17 mouse cellular contexts compared by ENCODE assay signal in the genomic region with DNA sequence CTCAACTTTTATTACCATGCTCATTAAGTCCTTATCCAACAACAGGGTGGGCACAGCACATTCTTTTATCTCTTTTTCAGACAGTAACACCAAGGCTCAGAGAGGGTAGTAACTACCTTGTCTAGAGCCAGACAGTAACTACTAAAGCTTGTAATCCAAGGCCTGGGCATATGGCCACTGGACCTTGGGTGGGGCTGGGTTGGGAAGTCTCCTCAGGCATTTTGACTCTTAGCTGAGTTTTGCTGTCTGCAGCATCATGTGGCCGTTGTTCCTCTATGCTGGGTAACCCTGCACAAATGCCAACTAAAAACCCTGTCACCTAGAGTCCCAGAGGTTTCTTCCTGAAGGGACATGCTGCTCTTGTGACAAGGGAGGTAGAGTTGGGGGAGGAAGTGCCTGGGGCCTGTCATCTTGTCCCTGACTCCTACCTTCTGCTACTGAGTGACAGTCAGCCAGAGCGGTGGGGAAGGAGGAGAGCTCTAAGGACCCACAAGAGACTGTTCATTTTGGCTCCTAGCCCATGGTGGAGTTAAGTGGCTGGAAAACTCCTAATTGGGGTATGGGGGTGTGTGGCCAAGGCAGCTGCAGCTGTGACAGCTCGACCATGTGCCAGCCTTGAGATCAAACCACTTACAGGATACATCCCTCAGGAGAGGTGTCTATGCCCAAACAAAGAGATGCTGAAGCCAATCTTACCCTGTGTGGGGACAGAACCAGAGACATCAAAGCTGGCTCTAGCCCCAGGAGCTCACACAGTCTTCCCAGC.
DNase-seq lines count a peak whose midpoint lies in the region; ATAC-seq lines count a peak whose summit lies in the region.
"Had no signal": no experiment of that assay in that cellular context is flagged by ENCODE, and none has a peak within 500 bp of the region (broad histone marks: within the 10 kb centered on the region; RNA-seq: fewer than 3 reads in every experiment).

No protein-coding gene starts in this region.

- H3K36me3 ChIP-seq in forebrain, embryonic 13.5 days (ENCODE audit: poor library complexity, severe bottlenecking), result no peaks in the 10 kb centered on the region
- H3K36me3 ChIP-seq in forebrain, embryonic 15.5 days, result no peaks in the 10 kb centered on the region
- H3K36me3 ChIP-seq in heart, embryonic 10.5 days, result no peaks in the 10 kb centered on the region
- no peaks in the 10 kb centered on the region for H3K36me3 ChIP-seq in midbrain, embryonic 13.5 days
- H3K36me3 ChIP-seq in midbrain, embryonic 16.5 days (ENCODE audit: control insufficient read depth, insufficient read depth, low read length), result no peaks in the 10 kb centered on the region
- no peaks in the 10 kb centered on the region for H3K36me3 ChIP-seq in midbrain, embryonic 14.5 days (ENCODE audit: control insufficient read depth, insufficient read depth, low read length)
- H3K36me3 ChIP-seq: embryonic facial prominence, embryonic 15.5 days had no signal

- WGBS in forebrain, embryonic 13.5 days, result 54% methylated on average over 3 of the region's 3 CpGs
- 41% methylated on average over 3 of the region's 3 CpGs for WGBS in forebrain, embryonic 15.5 days
- 50% methylated on average over 3 of the region's 3 CpGs for WGBS in heart, embryonic 10.5 days
- WGBS in midbrain, embryonic 13.5 days, result 75% methylated on average over 3 of the region's 3 CpGs
- WGBS in midbrain, embryonic 16.5 days, result 66% methylated on average over 3 of the region's 3 CpGs
- 61% methylated on average over 3 of the region's 3 CpGs for WGBS in midbrain, embryonic 14.5 days

- no peak overlapping the region for H3K9ac ChIP-seq in forebrain, embryonic 13.5 days
- no peak overlapping the region for H3K9ac ChIP-seq in forebrain, embryonic 15.5 days (replicated peaks)
- H3K9ac ChIP-seq in midbrain, embryonic 13.5 days (replicated peaks), result no peak overlapping the region
- no peak overlapping the region for H3K9ac ChIP-seq in midbrain, embryonic 16.5 days (ENCODE audit: low read depth, low read length)
- H3K9ac ChIP-seq in midbrain, embryonic 14.5 days (replicated peaks; ENCODE audit: low read length), result no peak overlapping the region
- H3K9ac ChIP-seq: embryonic facial prominence, embryonic 15.5 days had no signal

- H3K27ac ChIP-seq in forebrain, embryonic 13.5 days, result peak overlapping the region; percentile 32; the same call in 1 of the 2 replicates
- H3K27ac ChIP-seq in forebrain, embryonic 15.5 days (replicated peaks), result no peak overlapping the region
- no peak overlapping the region for H3K27ac ChIP-seq in heart, embryonic 10.5 days
- no peak overlapping the region for H3K27ac ChIP-seq in midbrain, embryonic 13.5 days
- H3K27ac ChIP-seq in midbrain, embryonic 16.5 days (ENCODE audit: low read length), result no peak overlapping the region
- no peak overlapping the region for H3K27ac ChIP-seq in midbrain, embryonic 14.5 days (replicated peaks; ENCODE audit: low read depth, low read length)
- H3K27ac ChIP-seq: embryonic facial prominence, embryonic 15.5 days; stomach, postnatal 0 days had no signal

- H3K9me3 ChIP-seq in forebrain, embryonic 13.5 days (replicated peaks), result peaks cover 4% of the 10 kb centered on the region; the same call in 1 of the 2 replicates
- no peaks in the 10 kb centered on the region for H3K9me3 ChIP-seq in forebrain, embryonic 15.5 days
- no peaks in the 10 kb centered on the region for H3K9me3 ChIP-seq in heart, embryonic 10.5 days
- H3K9me3 ChIP-seq in midbrain, embryonic 13.5 days, result no peaks in the 10 kb centered on the region
- no peaks in the 10 kb centered on the region for H3K9me3 ChIP-seq in midbrain, embryonic 16.5 days (replicated peaks; ENCODE audit: control insufficient read depth, low read length, poor library complexity, severe bottlenecking)
- 0 out of 2 replicates have a peak, but pooled peaks cover 2% of the 10 kb centered on the region for H3K9me3 ChIP-seq in midbrain, embryonic 14.5 days (ENCODE audit: control insufficient read depth, low read length)
- H3K9me3 ChIP-seq: embryonic facial prominence, embryonic 15.5 days had no signal

- 0 out of 2 replicates have a peak, but pooled peaks have one; percentile 43 for ATAC-seq in forebrain, embryonic 13.5 days
- ATAC-seq in forebrain, embryonic 15.5 days (replicated peaks), result no peak
- ATAC-seq in midbrain, embryonic 13.5 days, result peak; percentile 66
- ATAC-seq in midbrain, embryonic 16.5 days, result no peak
- ATAC-seq in midbrain, embryonic 14.5 days (ENCODE audit: low FRiP score, low TSS enrichment), result peak; percentile 27; the same call in 1 of the 2 replicates

- peaks cover 19% of the 10 kb centered on the region for H3K4me1 ChIP-seq in forebrain, embryonic 13.5 days
- peaks cover 9% of the 10 kb centered on the region for H3K4me1 ChIP-seq in forebrain, embryonic 15.5 days
- 0 out of 2 replicates have a peak, but pooled peaks cover 3% of the 10 kb centered on the region for H3K4me1 ChIP-seq in heart, embryonic 10.5 days
- H3K4me1 ChIP-seq in midbrain, embryonic 13.5 days (replicated peaks), result no peaks in the 10 kb centered on the region
- no peaks in the 10 kb centered on the region for H3K4me1 ChIP-seq in midbrain, embryonic 16.5 days (ENCODE audit: control insufficient read depth, insufficient read depth, low read length)
- H3K4me1 ChIP-seq in midbrain, embryonic 14.5 days (ENCODE audit: control insufficient read depth, insufficient read depth, low read length), result no peaks in the 10 kb centered on the region

- H3K4me2 ChIP-seq in forebrain, embryonic 13.5 days, result no peak overlapping the region
- H3K4me2 ChIP-seq in forebrain, embryonic 15.5 days (replicated peaks), result no peak overlapping the region
- H3K4me2 ChIP-seq in midbrain, embryonic 13.5 days (replicated peaks), result no peak overlapping the region
- no peak overlapping the region for H3K4me2 ChIP-seq in midbrain, embryonic 16.5 days (ENCODE audit: low read length)
- no peak overlapping the region for H3K4me2 ChIP-seq in midbrain, embryonic 14.5 days (ENCODE audit: low read length)
- H3K4me2 ChIP-seq: embryonic facial prominence, embryonic 15.5 days had no signal

- H3K27me3 ChIP-seq in forebrain, embryonic 13.5 days, result no peaks in the 10 kb centered on the region
- no peaks in the 10 kb centered on the region for H3K27me3 ChIP-seq in forebrain, embryonic 15.5 days
- peaks cover 16% of the 10 kb centered on the region for H3K27me3 ChIP-seq in heart, embryonic 10.5 days (ENCODE audit: insufficient read depth, poor library complexity, severe bottlenecking)
- H3K27me3 ChIP-seq in midbrain, embryonic 13.5 days, result no peaks in the 10 kb centered on the region
- no peaks in the 10 kb centered on the region for H3K27me3 ChIP-seq in midbrain, embryonic 16.5 days (ENCODE audit: control insufficient read depth, insufficient read depth, low read depth, low read length)
- no peaks in the 10 kb centered on the region for H3K27me3 ChIP-seq in midbrain, embryonic 14.5 days (ENCODE audit: control insufficient read depth, insufficient read depth, low read length)
- H3K27me3 ChIP-seq: embryonic facial prominence, embryonic 15.5 days had no signal

- DNase-seq in heart, adult 18-20 months, result peak; percentile 13 to 23
- DNase-seq in heart, embryonic 10.5 days (ENCODE audit: low spot score), result no peak
- peak; percentile 53 for DNase-seq in midbrain, embryonic 14.5 days
- DNase-seq in thymus, postnatal 10 days (ENCODE audit: low spot score in 2 of 2), result no peak
- DNase-seq: adrenal gland, adult 8-10 months; cerebellum, adult 8-10 months; kidney, adult 9 months; kidney, postnatal 36 days; lung, adult 18-20 months; right cerebral cortex, postnatal 25 days; thymus, postnatal 25 days had no signal

- no peak overlapping the region for H3K4me3 ChIP-seq in forebrain, embryonic 13.5 days
- H3K4me3 ChIP-seq in forebrain, embryonic 15.5 days, result no peak overlapping the region
- H3K4me3 ChIP-seq in heart, embryonic 10.5 days, result no peak overlapping the region
- H3K4me3 ChIP-seq in midbrain, embryonic 13.5 days (replicated peaks), result no peak overlapping the region
- H3K4me3 ChIP-seq in midbrain, embryonic 16.5 days (ENCODE audit: low read depth, low read length), result no peak overlapping the region
- H3K4me3 ChIP-seq in midbrain, embryonic 14.5 days (replicated peaks; ENCODE audit: low read depth, low read length), result no peak overlapping the region
- H3K4me3 ChIP-seq: embryonic facial prominence, embryonic 15.5 days had no signal

Comparison
In these comparisons a context has a peak if more than half of its experiments do, and no peak if none do; other contexts are left out.
1. ATAC-seq: peak in forebrain, embryonic 13.5 days (single experiment), midbrain, embryonic 13.5 days (single experiment) and midbrain, embryonic 14.5 days (single experiment); none in forebrain, embryonic 15.5 days (single experiment) and midbrain, embryonic 16.5 days (single experiment).
2. DNase-seq: peak in heart, adult 18-20 months (2 of 2) and midbrain, embryonic 14.5 days (single experiment); none in heart, embryonic 10.5 days (single experiment) and thymus, postnatal 10 days (0 of 2).